Mouse (Mus musculus): ENCODE measurements around the gene 6430548M08Rik.

DNA sequence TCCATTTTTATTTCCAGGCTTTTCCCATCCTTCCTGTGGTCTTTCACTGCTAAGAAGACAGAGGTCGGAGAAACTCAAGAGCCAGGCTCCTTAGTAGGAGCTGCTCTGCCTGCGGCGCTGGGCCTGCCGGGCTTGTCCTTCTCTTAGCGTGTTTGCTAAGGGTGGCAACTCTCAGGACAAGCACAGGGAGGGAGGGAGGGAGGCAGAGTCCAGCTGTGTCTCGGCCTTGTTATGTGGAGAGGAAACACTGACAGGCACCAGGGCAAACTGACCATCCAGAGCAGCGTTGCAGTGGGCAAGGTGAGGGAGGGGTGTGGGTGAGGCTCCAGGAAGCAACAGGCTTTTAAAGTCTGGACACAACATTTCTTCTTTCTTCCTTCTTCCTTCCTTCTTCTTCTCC, 24.4 kb upstream of the 6430548M08Rik start:
- no peak for TF ChIP-seq CTCF (IDR thresholded peaks at IDR 0.05; ENCODE audit: low read depth, low read length)
- no peak for TF ChIP-seq GATA1 (IDR thresholded peaks at IDR 0.05; ENCODE audit: borderline replicate concordance, low read length)
- TF ChIP-seq TAL1 (conservative IDR thresholded peaks at IDR 0.05; ENCODE audit: low read depth, low read length): no peak
